Mouse (Mus musculus) thymus, postnatal 4 days (tissue): ENCODE measurements around the gene Elf1.

ENCODE experiments used
- DNase-seq: peaks from one replicate; pipeline ENCODE4 v3.0.0; 2021

Elf1 gene

GRCm38 (mm10) chr14:79583526-79584245 lies 102.7 kb downstream of the Elf1 start:
- DNase-seq, result no peak

DNA sequence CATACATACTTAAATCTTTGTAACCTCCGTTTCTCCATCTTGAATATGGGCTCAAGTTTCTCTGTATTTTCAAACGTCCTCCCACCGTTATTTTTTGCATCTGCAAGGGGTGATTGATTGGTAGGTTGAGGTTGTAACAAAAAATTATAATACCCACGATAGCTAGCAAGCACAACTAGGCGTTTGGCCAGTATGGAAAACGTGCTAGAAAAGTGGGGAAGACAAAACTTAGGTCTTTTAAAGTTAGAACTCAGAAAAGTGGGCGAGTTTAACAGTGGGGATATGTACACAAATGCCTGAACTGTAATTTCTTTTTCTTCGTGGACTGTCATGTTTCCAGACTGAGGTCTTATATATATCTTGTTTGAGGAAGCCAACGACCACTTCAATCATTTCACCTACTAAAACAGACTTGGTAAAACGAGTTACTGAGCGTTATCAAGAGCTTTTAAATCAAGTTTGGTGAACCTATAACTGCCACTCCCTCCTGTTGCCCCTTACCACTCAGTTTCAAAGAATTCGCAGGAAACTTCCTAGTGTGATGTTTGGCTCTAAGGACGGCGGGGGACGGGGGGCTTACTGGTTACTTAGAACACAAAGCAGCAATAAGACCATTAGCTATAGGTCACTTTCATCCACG lies 105.6 kb downstream of the Elf1 start:
- DNase-seq, result no peak

GRCm38 (mm10) chr14:79587139-79587851 lies 106.3 kb downstream of the Elf1 start, which contains the start of gene Sugt1:
Gene Sugt1 (plus strand): TSS chr14:79587691.
- peak; percentile 97 for DNase-seq

DNA sequence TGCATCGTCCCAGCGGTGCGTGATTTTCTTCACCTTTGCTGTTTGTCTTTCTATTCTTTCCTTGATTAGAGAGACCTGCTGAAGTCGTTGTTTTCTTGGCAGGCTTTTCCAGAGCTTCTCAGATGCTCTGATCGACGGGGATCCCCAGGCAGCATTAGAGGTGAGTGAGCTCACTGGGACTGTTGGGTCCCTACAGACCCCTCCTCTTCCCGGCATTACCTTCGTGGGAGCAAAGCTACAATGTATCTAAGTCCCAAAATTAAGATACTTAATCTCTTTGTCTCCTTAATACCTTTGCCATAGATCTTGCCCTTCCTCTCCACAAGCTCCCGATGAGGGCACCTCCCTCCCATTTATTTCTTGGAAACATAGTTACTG lies 106.8 kb downstream of the Elf1 start:
- DNase-seq, result no peak

DNA sequence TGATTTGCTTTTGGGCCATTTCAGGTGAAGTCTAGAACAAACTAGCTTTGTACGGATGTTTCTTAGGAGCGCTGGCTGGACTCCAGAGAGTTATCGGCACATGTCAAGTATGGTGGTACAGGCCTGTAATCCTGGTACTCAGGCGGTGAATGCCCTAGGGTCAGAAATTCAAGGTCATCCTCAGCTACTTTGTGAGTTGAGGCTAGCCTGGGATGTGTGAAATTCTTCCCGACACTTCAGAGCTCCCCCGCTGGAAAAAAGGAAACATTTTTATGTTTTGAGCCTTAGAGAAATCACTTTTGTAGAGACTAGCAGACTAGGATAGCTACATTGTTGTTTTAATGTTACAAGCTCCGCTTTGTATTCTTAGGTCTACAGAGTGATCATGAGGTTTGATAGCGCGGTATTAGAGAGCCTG lies 107.5 kb downstream of the Elf1 start:
- no peak for DNase-seq

- DNase-seq, result no peak
Observed at GRCm38 (mm10) chr14:79589401-79589800, 108.4 kb downstream of the Elf1 start.

DNA sequence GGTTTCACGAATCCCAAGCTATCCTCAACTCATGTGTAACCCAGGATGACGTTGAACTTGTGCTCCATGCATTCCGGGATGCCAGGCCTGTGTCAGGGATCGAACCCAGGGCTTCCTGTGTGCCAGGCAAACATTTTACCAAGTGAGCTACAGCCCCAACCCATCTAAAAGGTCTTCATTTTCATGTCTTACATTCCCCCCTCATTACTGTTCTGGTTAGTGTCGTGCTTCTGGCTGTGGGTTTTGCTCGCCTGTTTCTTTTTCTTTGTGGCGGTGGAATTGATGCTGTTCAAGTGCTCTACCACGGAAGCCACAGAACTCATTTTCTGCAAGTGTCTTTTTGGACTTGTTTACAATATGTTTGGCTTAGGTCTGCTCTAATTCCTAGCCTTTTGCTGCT lies 109.9 kb downstream of the Elf1 start:
- no peak for DNase-seq

- DNase-seq, result no peak
Observed at GRCm38 (mm10) chr14:79591611-79592010, 110.6 kb downstream of the Elf1 start.

DNA sequence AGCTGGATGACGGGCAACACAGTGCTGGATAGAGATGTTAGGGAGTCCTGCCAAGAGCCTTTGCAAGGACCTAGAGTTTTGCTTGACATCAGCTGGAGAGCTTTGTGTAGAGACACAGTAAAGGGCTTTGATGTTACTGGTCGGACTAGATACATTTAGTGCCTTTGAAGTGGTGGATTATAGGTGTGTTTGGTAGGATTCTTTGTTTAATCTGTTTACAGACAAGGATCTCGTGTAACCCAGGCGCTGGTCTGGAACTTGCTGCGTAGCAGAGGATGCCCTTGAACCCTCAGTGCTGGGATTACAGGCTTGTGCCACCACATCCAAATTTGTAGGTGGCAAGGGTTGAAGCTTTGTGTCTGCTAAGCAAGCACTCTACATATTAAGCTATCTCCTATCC lies 113.1 kb downstream of the Elf1 start:
- DNase-seq, result no peak

DNA sequence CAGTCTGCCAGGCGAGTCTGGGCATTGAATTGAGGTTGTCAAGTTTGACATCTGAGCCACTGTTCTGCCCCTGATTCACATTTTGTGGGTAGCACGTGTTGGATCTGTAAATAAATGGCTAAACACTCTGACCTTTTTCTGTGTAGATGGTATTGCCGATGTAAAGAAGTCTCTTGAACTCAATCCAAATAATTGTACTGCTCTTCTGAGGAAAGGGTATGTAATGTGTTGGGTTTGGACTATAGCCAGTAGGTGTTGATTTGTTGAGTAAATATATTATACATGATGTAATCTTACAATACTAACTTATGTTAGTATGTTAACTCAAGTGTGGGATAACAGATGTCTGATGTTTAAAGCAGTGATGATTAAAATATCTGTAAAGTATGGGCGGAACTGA lies 115.6 kb downstream of the Elf1 start:
- no peak for DNase-seq

DNA sequence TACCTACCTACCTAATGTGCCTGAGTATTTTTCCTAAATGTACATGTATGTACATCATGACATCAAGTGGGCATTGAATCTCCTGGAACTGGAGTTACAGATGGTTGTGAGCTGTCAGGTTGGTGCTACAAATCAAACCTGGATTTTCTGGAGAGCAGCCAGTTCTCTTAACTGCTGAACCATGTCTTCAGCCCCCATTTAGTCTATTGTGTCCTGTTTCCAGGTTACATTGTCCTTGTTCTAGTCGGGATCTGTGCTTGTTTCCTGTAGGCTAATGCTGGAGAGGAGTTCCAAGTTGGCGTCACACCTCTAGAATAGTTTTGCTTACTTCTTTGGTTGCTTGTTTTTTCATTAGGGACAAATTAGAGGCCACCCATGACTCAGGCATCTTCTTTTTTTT lies 124.9 kb downstream of the Elf1 start:
- DNase-seq, result no peak

DNA sequence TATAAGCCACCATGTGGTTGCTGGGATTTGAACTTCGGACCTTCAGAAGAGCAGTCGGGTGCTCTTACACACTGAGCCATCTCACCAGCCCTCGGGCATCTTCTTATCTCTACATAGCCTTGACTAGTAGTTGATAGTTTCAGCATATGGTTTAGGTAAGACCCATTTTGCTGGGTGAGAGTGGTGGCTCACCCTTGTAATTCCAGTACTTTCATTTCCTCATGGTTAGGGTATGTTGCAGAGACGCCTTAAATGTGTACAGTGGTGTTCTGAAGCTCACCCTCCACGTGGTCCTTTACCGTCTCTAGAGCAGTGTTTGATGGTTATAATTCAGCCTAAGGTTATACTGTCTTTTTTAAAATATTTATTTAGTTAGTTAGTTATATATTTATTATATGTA lies 125.4 kb downstream of the Elf1 start:
- DNase-seq, result no peak

DNA sequence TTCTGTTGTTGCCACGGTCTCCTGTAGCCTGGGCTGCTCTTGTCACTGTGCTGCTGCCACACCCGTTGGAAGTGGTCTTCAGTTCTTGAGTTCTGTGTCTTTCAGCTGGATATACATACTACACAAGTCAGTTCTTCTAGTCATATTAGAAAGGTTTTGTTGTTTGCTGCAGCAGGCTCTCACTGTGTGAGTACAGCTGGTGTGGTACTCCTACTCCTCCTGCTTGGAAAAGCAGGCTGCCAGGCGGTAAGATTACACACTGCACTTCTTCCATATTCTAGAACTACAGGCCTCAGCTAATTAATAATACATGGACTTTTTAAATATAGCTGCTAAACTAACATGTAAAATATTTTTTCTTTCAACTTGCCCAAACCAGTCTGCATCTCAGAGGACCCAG lies 125.9 kb downstream of the Elf1 start:
- no peak for DNase-seq

DNA sequence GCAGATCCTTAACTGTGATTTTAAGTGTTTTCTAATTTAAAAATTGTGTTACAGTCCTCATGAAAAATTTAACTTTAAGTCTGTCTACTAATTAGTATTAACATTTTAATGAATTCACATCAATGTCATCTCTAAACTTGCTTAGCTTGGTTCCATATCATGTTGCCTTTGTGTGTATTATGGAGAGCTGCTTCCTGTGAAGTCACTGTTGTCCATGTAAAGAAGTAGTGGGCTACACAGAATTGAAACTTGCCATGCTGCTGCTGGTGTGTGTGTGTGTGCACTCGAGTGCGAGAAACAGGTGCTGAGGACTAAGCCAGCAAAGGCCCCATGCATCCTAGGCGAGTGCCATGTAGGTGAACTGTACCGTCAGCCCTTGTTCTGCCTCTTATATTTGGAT lies 126.4 kb downstream of the Elf1 start:
- no peak for DNase-seq

GRCm38 (mm10) chr14:79608286-79608685 lies 127.3 kb downstream of the Elf1 start:
- no peak for DNase-seq

DNA sequence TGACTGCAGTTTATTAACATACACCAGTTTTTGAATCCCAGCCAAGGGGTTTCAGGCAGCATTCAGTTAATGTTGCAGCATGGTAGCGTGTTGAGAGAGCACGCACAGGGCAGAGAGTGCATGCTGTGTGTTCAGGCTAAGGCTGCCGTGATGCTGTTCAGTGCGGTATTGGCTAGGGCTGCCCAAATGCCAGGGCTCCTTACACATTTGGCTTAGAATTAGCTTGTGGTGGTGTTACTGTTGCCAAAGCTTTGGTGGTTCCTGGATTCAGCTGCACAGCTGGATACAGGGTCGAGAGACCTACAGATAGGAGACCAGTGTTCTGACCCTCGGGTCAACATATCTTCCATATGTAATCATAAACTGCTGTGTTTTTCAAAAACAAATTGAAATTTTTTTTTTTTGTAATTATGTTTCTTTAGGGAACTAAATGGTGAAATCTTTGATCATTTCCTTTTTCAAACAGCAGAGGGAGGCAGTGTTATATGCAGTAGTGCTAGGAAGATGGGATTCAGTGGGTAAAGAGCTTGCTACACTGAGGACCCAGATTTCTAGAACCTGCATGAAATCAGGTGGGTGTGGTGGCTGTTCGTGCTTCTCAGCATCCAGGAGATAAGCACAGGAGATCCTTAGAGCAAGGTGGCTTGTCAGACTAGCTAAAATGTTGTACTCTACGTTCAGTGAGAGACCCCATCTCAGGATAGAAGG lies 136.3 kb downstream of the Elf1 start:
- DNase-seq, result no peak

GRCm38 (mm10) chr14:79619802-79620201 lies 138.8 kb downstream of the Elf1 start:
- DNase-seq, result no peak

DNA sequence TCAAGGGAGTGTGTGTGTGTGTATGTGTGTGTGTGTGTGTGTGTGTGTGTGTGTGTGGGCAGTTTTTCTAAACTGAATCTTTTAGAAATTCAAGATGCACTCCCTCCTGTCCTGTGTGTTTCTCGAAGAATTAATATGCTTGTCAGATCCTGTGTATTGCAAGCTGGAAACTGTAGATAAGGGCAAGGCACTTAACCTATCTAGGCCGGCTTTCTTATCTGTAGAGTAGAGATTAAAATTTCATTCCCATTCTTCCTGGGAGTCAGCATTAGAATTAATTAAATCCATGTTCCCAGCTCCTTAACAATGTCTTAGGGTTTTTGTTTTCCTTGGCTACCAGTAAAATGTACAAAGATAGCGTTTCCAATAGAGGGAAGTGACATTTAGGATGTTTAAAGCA lies 140.1 kb downstream of the Elf1 start:
- DNase-seq, result no peak
